Mouse (Mus musculus): ENCODE results near the gene Cfap44. TPM values are rescaled to one million over a fixed set of nuclear protein-coding genes. Genes with fewer than 3 reads are reported as not detected.

Cfap44 gene
- polyA plus RNA-seq, 1 experiment from 2014 or later: 1.8 TPM

DNA sequence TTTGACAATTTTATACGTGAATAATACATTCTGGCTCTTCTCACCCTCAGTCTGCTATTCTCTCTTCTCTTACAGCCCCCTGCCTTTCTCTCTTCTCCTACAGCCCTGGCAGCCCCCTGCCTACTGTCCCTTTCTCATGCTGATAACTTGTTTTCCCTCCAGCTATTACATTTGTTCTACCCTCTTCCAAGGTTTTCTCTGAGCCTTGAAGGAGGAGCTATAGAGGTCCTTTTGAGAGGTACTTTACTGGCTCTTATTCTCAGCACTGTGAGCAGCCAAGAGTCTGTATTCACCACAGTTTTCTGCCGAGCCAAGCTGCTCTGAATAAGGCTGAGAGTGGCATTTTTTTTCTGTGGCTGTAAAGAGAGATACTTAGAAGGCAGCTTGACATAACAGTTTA is 11.0 kb upstream of the Cfap44 start:
- peak; percentile 63 for ATAC-seq (ENCODE audit: low FRiP score, low read depth)
- no peak overlapping the region for H3K4me2 ChIP-seq (replicated peaks)
- peak overlapping the region; percentile 8; the same call in 1 of the 2 replicates for H3K27ac ChIP-seq (replicated peaks)
- H3K4me1 ChIP-seq: peaks cover 12% of the 10 kb centered on the region; the same call in 1 of the 2 replicates
- no peak overlapping the region for H3K9ac ChIP-seq (replicated peaks)
- H3K4me3 ChIP-seq: no peak overlapping the region
- H3K9me3 ChIP-seq: no peaks in the 10 kb centered on the region
- peaks cover 28% of the 10 kb centered on the region for H3K36me3 ChIP-seq
- H3K27me3 ChIP-seq: no peaks in the 10 kb centered on the region
- 28% methylated on average over 2 of the region's 2 CpGs for WGBS

DNA sequence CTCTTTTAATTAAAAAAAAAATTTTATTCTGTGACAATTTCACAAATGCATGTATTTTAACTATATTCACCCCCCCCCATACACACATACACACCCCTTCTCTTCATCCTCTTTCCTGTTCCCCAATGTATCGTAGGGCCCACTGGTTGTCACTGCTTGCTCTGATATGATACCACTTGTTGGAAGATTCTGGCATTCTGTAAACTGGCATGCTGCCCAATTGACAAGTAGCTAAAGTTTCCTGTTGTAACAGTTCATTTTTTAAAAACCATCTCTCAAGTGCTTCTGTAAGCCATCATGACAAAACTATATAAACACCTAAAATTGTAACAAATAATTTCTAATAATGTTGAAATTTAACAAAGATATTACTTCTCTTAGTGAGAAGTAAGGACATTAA is 10.3 kb upstream of the Cfap44 start:
- peaks cover 12% of the 10 kb centered on the region; the same call in 1 of the 2 replicates for H3K4me1 ChIP-seq
- peaks cover 32% of the 10 kb centered on the region for H3K36me3 ChIP-seq
- H3K9me3 ChIP-seq: no peaks in the 10 kb centered on the region
- H3K9ac ChIP-seq (replicated peaks): no peak overlapping the region
- H3K27me3 ChIP-seq: no peaks in the 10 kb centered on the region
- no peak overlapping the region for H3K27ac ChIP-seq (replicated peaks)
- WGBS: 96% methylated on average over 1 of the region's 1 CpGs
- no peak overlapping the region for H3K4me2 ChIP-seq (replicated peaks)
- ATAC-seq (ENCODE audit: low FRiP score, low read depth): no peak
- no peak overlapping the region for H3K4me3 ChIP-seq

DNA sequence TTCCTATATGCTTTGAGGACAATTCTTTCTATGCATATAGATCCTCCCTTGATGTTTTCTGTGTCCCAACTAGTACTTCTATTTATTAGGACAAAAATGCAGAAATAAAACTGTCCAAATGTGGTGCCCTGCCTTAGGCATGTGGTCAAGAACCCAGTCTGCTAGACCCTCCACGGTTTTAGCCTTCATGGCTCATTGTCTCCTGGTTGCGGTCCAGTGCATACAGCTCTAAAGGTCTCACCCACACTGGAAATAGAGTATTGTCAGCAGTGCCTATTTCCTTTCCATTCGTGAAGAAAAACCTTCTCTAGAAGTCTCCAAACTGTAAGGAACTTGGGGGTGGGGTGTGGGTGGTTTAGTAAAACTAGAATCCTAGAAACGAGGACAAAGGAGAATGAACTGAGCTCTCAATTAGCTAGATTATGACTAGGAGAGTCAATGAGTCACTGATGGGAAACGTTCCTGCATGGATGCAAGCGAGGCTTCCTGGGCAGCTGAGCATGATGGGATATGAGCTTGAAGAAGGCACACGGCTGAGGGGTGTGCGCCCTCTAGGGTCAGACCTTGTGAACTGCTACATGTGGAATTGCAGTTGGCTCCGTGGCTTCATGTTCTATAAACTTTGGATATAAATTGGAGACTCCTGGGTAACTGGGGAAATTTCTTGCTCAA is 2.6 kb upstream of the Cfap44 start:
- no peaks in the 10 kb centered on the region; the same call in 1 of the 2 replicates for H3K27me3 ChIP-seq
- peaks cover 12% of the 10 kb centered on the region for H3K4me1 ChIP-seq
- WGBS: 38% methylated on average over 9 of the region's 9 CpGs
- H3K9me3 ChIP-seq: no peaks in the 10 kb centered on the region
- H3K36me3 ChIP-seq: peaks cover 21% of the 10 kb centered on the region
- no peak overlapping the region for H3K4me3 ChIP-seq
- H3K4me2 ChIP-seq (replicated peaks): no peak overlapping the region
- ATAC-seq (ENCODE audit: low FRiP score, low read depth): no peak
- H3K9ac ChIP-seq (replicated peaks): no peak overlapping the region
- no peak overlapping the region for H3K27ac ChIP-seq (replicated peaks)

DNA sequence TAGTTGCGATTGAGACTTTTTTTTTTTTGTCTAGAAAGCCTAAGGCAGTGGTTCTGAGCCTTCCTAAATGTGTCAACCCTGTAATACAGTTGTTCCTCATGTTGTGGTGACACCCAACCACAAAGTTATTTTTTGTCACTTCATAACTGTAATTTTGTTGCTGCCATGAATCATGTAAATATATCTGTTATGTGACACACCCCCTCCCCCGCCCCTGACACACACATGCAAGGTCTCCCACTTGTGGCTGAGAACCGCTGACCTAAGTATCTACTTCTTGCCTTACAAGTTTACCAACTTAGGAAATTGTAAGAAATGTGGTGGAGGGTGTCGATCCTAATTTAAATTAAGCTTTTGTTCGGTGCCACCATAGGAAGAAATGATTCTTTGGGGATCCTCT is 10.3 kb downstream of the Cfap44 start:
- no peaks in the 10 kb centered on the region for H3K9me3 ChIP-seq
- WGBS: 96% methylated on average over 5 of the region's 5 CpGs
- H3K4me3 ChIP-seq: no peak overlapping the region
- no peak overlapping the region for H3K4me2 ChIP-seq (replicated peaks)
- H3K27me3 ChIP-seq: no peaks in the 10 kb centered on the region
- no peak for ATAC-seq (ENCODE audit: low FRiP score, low read depth)
- H3K9ac ChIP-seq (replicated peaks): no peak overlapping the region
- no peak overlapping the region for H3K27ac ChIP-seq (replicated peaks)
- no peaks in the 10 kb centered on the region for H3K36me3 ChIP-seq
- no peaks in the 10 kb centered on the region for H3K4me1 ChIP-seq

DNA sequence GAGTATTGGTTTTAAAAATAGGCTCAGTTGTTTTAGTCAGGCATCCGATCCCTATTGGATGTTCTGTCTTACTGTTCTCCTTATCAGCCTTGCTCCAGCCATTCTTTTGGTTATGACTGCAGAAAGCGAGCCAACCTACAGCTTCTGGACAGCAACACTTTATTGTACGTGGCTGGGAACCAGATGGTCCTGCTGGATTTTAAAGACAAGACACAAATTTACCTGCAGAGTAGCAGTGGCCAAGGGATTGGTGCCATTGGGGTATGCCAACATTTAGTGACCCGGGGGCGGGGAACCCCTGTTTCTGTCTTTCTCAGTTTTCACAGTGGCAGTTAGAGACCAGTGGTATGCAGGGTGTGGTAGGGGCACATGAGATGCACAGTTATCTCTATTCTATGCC is 12.6 kb downstream of the Cfap44 start:
- Histone ChIP-seq H3K27ac (replicated peaks) (no peak overlapping the region), H3K36me3 (no peaks in the 10 kb centered on the region), H3K9me3 (no peaks in the 10 kb centered on the region), H3K4me1 (no peaks in the 10 kb centered on the region), H3K9ac (replicated peaks) (no peak overlapping the region), H3K4me2 (replicated peaks) (no peak overlapping the region), H3K4me3 (no peak overlapping the region), H3K27me3 (no peaks in the 10 kb centered on the region)
- no peak for ATAC-seq (ENCODE audit: low FRiP score, low read depth)
- WGBS: 92% methylated on average over 5 of the region's 5 CpGs

DNA sequence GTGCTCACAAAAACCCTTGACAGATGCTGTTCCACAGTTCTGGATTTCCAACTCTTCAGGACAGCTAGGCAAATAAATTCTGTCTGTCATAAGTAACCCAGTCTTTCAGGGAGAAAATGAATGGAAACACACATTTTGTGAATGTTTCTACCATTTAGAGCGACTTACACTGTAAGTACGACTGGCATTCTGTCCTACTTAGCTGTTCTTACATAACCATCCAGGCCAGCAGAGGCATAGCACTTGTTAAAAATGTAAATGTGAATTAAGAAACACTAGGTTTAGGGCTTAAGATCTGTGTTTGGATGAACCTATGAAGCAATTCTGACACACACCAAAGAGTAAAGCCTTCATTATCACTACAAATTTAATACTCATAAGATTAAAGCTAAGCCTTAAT is 13.7 kb downstream of the Cfap44 start:
- Histone ChIP-seq H3K4me2 (replicated peaks) (no peak overlapping the region), H3K27ac (replicated peaks) (no peak overlapping the region), H3K9ac (replicated peaks) (no peak overlapping the region), H3K27me3 (no peaks in the 10 kb centered on the region), H3K9me3 (no peaks in the 10 kb centered on the region), H3K36me3 (no peaks in the 10 kb centered on the region), H3K4me3 (no peak overlapping the region), H3K4me1 (no peaks in the 10 kb centered on the region)
- WGBS: 81% methylated on average over 2 of the region's 2 CpGs
- no peak for ATAC-seq (ENCODE audit: low FRiP score, low read depth)

DNA sequence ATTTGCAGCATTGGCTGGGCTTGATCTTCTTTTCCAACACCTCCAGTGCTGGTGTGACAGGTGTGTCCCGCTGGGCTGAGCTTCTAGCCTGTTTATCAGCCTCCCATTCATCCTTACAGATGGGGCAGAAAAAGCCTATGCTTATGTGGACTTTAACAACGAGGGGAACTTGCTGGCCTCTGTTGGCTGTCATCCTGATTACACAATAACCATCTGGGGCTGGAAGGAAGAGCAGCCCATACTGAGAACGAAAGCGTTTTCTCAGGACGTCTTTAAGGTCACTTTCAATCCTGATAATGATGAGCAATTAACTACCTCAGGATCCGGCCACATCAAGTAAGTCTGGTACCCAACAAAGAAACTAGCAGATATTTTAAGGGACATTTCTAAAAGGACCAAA is 15.6 kb downstream of the Cfap44 start:
- no peaks in the 10 kb centered on the region for H3K36me3 ChIP-seq
- no peak overlapping the region for H3K4me3 ChIP-seq
- H3K4me2 ChIP-seq (replicated peaks): no peak overlapping the region
- no peak for ATAC-seq (ENCODE audit: low FRiP score, low read depth)
- H3K27ac ChIP-seq (replicated peaks): no peak overlapping the region
- no peak overlapping the region for H3K9ac ChIP-seq (replicated peaks)
- H3K27me3 ChIP-seq: no peaks in the 10 kb centered on the region
- H3K4me1 ChIP-seq: no peaks in the 10 kb centered on the region
- no peaks in the 10 kb centered on the region for H3K9me3 ChIP-seq
- WGBS: 66% methylated on average over 6 of the region's 6 CpGs

DNA sequence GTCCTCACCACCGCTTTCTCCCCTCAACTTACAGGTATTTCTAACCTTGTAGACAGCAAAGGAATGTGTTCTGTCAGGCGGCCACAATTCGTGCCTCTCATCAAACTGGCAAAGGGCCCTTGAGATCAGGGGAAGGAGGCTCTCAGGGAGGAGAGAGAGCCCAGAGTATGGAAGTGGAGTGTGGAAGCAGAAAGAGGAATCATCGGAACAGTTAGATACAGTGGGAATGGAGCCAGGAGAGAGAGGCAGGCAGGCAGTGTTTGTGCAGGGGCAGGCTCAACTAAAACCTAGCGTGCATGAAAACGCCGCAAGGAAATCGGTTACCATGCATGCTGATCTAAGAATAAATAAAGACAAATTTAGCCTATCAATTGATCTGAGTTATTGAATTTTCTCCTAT is 23.0 kb downstream of the Cfap44 start:
- H3K4me3 ChIP-seq: no peak overlapping the region
- no peak overlapping the region for H3K9ac ChIP-seq (replicated peaks)
- no peak for ATAC-seq (ENCODE audit: low FRiP score, low read depth)
- H3K36me3 ChIP-seq: no peaks in the 10 kb centered on the region
- no peaks in the 10 kb centered on the region for H3K4me1 ChIP-seq
- 84% methylated on average over 8 of the region's 8 CpGs for WGBS
- no peak overlapping the region for H3K4me2 ChIP-seq (replicated peaks)
- H3K27ac ChIP-seq (replicated peaks): no peak overlapping the region
- no peaks in the 10 kb centered on the region for H3K27me3 ChIP-seq
- H3K9me3 ChIP-seq: no peaks in the 10 kb centered on the region

DNA sequence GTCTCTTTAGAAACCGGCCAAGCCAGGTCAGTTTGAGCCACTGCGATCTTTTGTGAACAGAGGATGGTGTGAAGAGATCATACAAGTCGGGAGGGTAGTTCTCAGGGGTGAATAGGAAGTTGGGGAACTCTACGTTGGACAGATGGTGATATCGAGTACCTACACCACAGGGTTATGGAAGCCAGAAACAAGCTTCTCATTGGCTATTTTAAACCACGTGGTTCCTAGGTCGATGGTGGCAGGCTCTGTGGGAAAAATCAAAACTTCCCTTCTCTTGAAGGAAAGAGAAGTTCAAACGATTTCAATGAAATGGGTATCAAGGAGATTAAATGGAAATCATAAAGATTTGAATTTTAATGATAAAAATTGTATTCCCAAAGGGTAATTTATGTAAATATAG is 27.1 kb downstream of the Cfap44 start:
- H3K9me3 ChIP-seq: no peaks in the 10 kb centered on the region
- WGBS: 91% methylated on average over 8 of the region's 8 CpGs
- H3K9ac ChIP-seq (replicated peaks): no peak overlapping the region
- no peaks in the 10 kb centered on the region for H3K4me1 ChIP-seq
- no peaks in the 10 kb centered on the region for H3K36me3 ChIP-seq
- H3K4me3 ChIP-seq: no peak overlapping the region
- ATAC-seq (ENCODE audit: low FRiP score, low read depth): no peak
- no peak overlapping the region for H3K27ac ChIP-seq (replicated peaks)
- no peak overlapping the region for H3K4me2 ChIP-seq (replicated peaks)
- H3K27me3 ChIP-seq: no peaks in the 10 kb centered on the region

DNA sequence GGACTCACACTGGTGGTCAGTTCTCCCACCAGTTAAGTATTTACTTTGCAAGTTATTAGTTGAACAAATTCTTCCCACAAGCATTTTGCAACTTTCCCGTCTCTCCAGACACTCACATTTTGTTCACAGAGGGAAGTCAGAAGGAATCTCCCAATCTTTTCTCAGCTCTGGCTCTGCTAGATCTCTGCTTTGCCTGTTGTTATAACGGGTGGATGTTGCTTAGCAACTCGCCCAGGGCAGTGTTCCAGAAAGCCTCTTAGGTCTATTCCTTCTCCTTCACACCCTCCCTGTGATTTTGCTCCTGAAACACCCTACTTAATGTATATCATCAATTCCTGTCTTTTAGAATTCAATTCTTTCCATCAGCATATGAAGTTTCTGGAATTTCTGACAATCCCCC is 28.9 kb downstream of the Cfap44 start:
- Histone ChIP-seq H3K9me3 (no peaks in the 10 kb centered on the region), H3K27me3 (no peaks in the 10 kb centered on the region), H3K4me1 (no peaks in the 10 kb centered on the region), H3K4me2 (replicated peaks) (no peak overlapping the region), H3K27ac (replicated peaks) (no peak overlapping the region), H3K4me3 (no peak overlapping the region), H3K36me3 (no peaks in the 10 kb centered on the region), H3K9ac (replicated peaks) (no peak overlapping the region)
- ATAC-seq (ENCODE audit: low FRiP score, low read depth): no peak
- WGBS: 51% methylated on average over 3 of the region's 3 CpGs

DNA sequence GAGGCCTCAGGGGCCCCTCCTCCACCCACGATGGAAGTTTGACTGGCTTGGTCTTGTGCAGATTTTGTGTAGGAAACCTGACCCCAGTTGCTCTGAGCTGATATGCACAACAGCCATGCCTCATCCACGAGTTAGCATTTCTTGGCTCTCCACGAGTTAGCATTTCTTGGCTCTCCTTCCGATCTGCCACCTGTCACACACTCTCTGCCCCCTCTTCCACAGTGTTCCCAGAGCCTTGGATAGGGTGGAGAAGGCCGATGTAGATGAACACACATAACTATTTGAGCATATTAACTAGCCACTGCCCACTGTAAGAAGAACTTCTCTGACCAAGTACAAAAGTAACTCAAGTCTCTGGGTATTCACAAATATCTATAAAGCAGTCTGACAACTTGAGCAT is 33.9 kb downstream of the Cfap44 start:
- Histone ChIP-seq H3K9ac (replicated peaks) (no peak overlapping the region), H3K4me1 (no peaks in the 10 kb centered on the region), H3K9me3 (no peaks in the 10 kb centered on the region), H3K4me2 (replicated peaks) (no peak overlapping the region), H3K27me3 (no peaks in the 10 kb centered on the region), H3K27ac (replicated peaks) (no peak overlapping the region), H3K4me3 (no peak overlapping the region), H3K36me3 (no peaks in the 10 kb centered on the region)
- WGBS: 85% methylated on average over 5 of the region's 5 CpGs
- no peak for ATAC-seq (ENCODE audit: low FRiP score, low read depth)

DNA sequence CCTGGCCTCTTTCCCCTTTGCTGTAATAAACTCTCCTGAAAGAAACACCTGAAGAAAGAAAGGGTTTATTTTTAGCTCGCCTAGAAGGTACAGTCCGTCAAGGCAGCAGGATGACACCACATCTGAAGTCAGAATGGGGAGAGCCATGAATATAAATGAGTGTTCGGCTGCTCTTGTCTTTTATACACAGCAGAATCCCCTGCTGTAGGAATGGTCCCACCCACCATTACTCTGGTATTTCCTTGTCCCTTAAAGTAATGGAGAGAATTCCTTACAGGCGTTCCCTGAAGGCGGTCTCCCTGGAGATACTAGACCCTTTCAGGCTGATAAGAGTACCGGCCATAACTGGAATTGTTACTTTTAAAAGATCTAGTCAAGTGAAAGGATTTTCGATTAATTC is 35.4 kb downstream of the Cfap44 start:
- ATAC-seq (ENCODE audit: low FRiP score, low read depth): peak; percentile 41; the same call in 1 of the 2 replicates
- Histone ChIP-seq H3K4me3 (no peak overlapping the region), H3K4me2 (replicated peaks) (no peak overlapping the region), H3K27ac (replicated peaks) (no peak overlapping the region), H3K9ac (replicated peaks) (no peak overlapping the region), H3K36me3 (no peaks in the 10 kb centered on the region), H3K4me1 (no peaks in the 10 kb centered on the region), H3K27me3 (no peaks in the 10 kb centered on the region), H3K9me3 (no peaks in the 10 kb centered on the region)
- 59% methylated on average over 7 of the region's 7 CpGs for WGBS

DNA sequence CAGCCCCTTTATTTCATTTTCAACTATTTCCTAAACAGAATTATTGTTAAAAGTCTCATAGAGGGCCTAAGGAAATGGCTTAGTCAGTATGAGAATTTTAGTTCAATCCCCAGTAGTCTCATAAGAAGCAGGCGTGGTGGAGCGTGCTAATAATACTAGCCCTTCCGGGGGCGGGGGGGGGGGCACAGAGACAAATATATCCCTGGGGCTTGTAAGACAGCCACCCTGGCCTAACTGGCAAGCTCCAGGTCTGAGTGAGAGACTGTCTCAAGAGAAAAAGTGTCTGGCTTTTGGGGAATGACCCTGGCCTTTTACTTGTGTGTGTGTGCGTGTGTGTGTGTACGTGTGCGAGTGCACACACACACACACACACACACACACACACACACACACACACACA is 40.3 kb downstream of the Cfap44 start:
- no peak for ATAC-seq (ENCODE audit: low FRiP score, low read depth)
- Histone ChIP-seq H3K36me3 (no peaks in the 10 kb centered on the region), H3K9me3 (no peaks in the 10 kb centered on the region), H3K4me3 (no peak overlapping the region), H3K27me3 (no peaks in the 10 kb centered on the region), H3K4me1 (no peaks in the 10 kb centered on the region), H3K4me2 (replicated peaks) (no peak overlapping the region), H3K27ac (replicated peaks) (no peak overlapping the region), H3K9ac (replicated peaks) (no peak overlapping the region)
- 89% methylated on average over 7 of the region's 7 CpGs for WGBS
